Mouse (Mus musculus): Measurements from ENCODE around the gene Jag1. TPM values are rescaled to one million over a fixed set of nuclear protein-coding genes. Genes with fewer than 3 reads are reported as not detected.

Jag1 gene
- polyA plus RNA-seq, 1 experiment from 2014 or later = 27.8 TPM

- H3K4me3 ChIP-seq = no peak overlapping the region
- H3K27ac ChIP-seq = no peak overlapping the region
- no peaks in the 10 kb centered on the region for H3K36me3 ChIP-seq
- no peak overlapping the region for H3K9ac ChIP-seq
- H3K27me3 ChIP-seq = no peaks in the 10 kb centered on the region
- no peaks in the 10 kb centered on the region for H3K9me3 ChIP-seq
- WGBS = 81% methylated on average over 2 of the region's 2 CpGs
- no peak for ATAC-seq (ENCODE audit: insufficient number of reproducible peaks, insufficient read depth, low FRiP score, low TSS enrichment, low read depth)
- peaks cover under 1% of the 10 kb centered on the region; the same call in 1 of the 2 replicates for H3K4me1 ChIP-seq
- no peak overlapping the region for H3K4me2 ChIP-seq
Measured at GRCm38 (mm10) chr2:137044122-137044521, 72.3 kb downstream of the Jag1 start.

Other genes starting within 250 kb of the Jag1 start
- gene AL731706.2, start 231.0 kb downstream of the Jag1 start, polyA plus RNA-seq (2015; fragmentation: Nextera tagmentation; extraction: Ambion mirVana) = 30.9 and 40.3 TPM in 2 replicates
- gene Slx4ip, start 225.4 kb downstream of the Jag1 start, polyA plus RNA-seq (2015; fragmentation: Nextera tagmentation; extraction: Ambion mirVana) = 8.2 and 8.8 TPM in 2 replicates
- gene AL731706.1, start 225.3 kb downstream of the Jag1 start, polyA plus RNA-seq (2015; fragmentation: Nextera tagmentation; extraction: Ambion mirVana) = 32.8 and 37.4 TPM in 2 replicates
- 13.2 and 15.0 TPM in 2 replicates for gene Mkks, start 225.3 kb downstream of the Jag1 start, polyA plus RNA-seq (2015; fragmentation: Nextera tagmentation; extraction: Ambion mirVana)

All from embryonic facial prominence, embryonic 13.5 days (tissue).